Comparison of ENCODE assay signal across 18 mouse cellular contexts in genomic region chr7:125899916-125900315, GRCm38 (mm10).
DNase-seq lines count a peak whose midpoint lies in the region; ATAC-seq lines count a peak whose summit lies in the region.
"Had no signal": no experiment of that assay in that cellular context is flagged by ENCODE, and none has a peak within 500 bp of the region (broad histone marks: within the 10 kb centered on the region; RNA-seq: fewer than 3 reads in every experiment).

No protein-coding gene starts in this region.

- H3K27ac ChIP-seq in embryonic facial prominence, embryonic 12.5 days, result no peak overlapping the region
- H3K27ac ChIP-seq in embryonic facial prominence, embryonic 10.5 days (replicated peaks), result no peak overlapping the region
- H3K27ac ChIP-seq in kidney, embryonic 16.5 days (ENCODE audit: low read length), result no peak overlapping the region
- H3K27ac ChIP-seq: embryonic facial prominence, embryonic 13.5 days; heart, adult 2 months had no signal

- 80% methylated on average over 2 of the region's 2 CpGs for WGBS in embryonic facial prominence, embryonic 12.5 days
- 77% methylated on average over 2 of the region's 2 CpGs for whole genome bisulfite sequencing in embryonic facial prominence, embryonic 10.5 days
- 74% methylated on average over 2 of the region's 2 CpGs for WGBS in kidney, embryonic 16.5 days

- ATAC-seq in embryonic facial prominence, embryonic 12.5 days (ENCODE audit: insufficient number of reproducible peaks, insufficient read depth, low FRiP score, low TSS enrichment), result 0 out of 2 replicates have a peak, but pooled peaks have one; percentile 3
- ATAC-seq in kidney, embryonic 16.5 days (ENCODE audit: low FRiP score, low TSS enrichment), result peak; percentile 27; the same call in 1 of the 2 replicates
- no peak for ATAC-seq in CD4-positive, CD25-positive, alpha-beta regulatory T cell, adult 4 months
- ATAC-seq: forebrain, embryonic 16.5 days had no signal

- H3K9ac ChIP-seq in embryonic facial prominence, embryonic 12.5 days, result no peak overlapping the region
- no peak overlapping the region for H3K9ac ChIP-seq in kidney, embryonic 16.5 days (replicated peaks; ENCODE audit: low read length)
- H3K9ac ChIP-seq: embryonic facial prominence, embryonic 13.5 days had no signal

- no peaks in the 10 kb centered on the region for H3K9me3 ChIP-seq in embryonic facial prominence, embryonic 12.5 days
- H3K9me3 ChIP-seq in embryonic facial prominence, embryonic 10.5 days, result no peaks in the 10 kb centered on the region
- H3K9me3 ChIP-seq in kidney, embryonic 16.5 days (ENCODE audit: low read length), result no peaks in the 10 kb centered on the region; the same call in 1 of the 2 replicates
- H3K9me3 ChIP-seq: embryonic facial prominence, embryonic 13.5 days; hindbrain, embryonic 10.5 days had no signal

- DNase-seq in embryonic facial prominence, embryonic 10.5 days (ENCODE audit: low spot score), result no peak
- DNase-seq in kidney, adult 18-20 months, result no peak
- peak; percentile 37 for DNase-seq in 3134 (ENCODE audit: extremely low read depth, insufficient read length, low spot score)
- peak; percentile 60 for DNase-seq in adrenal gland, postnatal 25 days
- DNase-seq: cerebellum, adult 8-10 months; gastrocnemius, postnatal 25 days; heart, adult 2 months; kidney, adult 11 months; kidney, postnatal 14 days; left cerebral cortex, postnatal 4 days; liver; thymus, postnatal 14 days had no signal

- H3K4me1 ChIP-seq in embryonic facial prominence, embryonic 12.5 days, result 0 out of 2 replicates have a peak, but pooled peaks cover 3% of the 10 kb centered on the region
- peaks cover 4% of the 10 kb centered on the region; the same call in 1 of the 2 replicates for H3K4me1 ChIP-seq in embryonic facial prominence, embryonic 10.5 days
- H3K4me1 ChIP-seq in kidney, embryonic 16.5 days (ENCODE audit: insufficient read depth, low read length), result no peaks in the 10 kb centered on the region

- H3K36me3 ChIP-seq in embryonic facial prominence, embryonic 12.5 days, result no peaks in the 10 kb centered on the region
- no peaks in the 10 kb centered on the region for H3K36me3 ChIP-seq in embryonic facial prominence, embryonic 10.5 days (replicated peaks)
- no peaks in the 10 kb centered on the region for H3K36me3 ChIP-seq in kidney, embryonic 16.5 days (ENCODE audit: insufficient read depth, low read length)
- H3K36me3 ChIP-seq: embryonic facial prominence, embryonic 13.5 days; hindbrain, embryonic 10.5 days had no signal

- H3K4me3 ChIP-seq in embryonic facial prominence, embryonic 12.5 days, result no peak overlapping the region
- H3K4me3 ChIP-seq in embryonic facial prominence, embryonic 10.5 days, result no peak overlapping the region
- H3K4me3 ChIP-seq in kidney, embryonic 16.5 days (ENCODE audit: low read length), result no peak overlapping the region
- H3K4me3 ChIP-seq: embryonic facial prominence, embryonic 13.5 days; heart, adult 2 months; hindbrain, embryonic 10.5 days had no signal

- H3K4me2 ChIP-seq in embryonic facial prominence, embryonic 12.5 days (replicated peaks), result no peak overlapping the region
- H3K4me2 ChIP-seq in kidney, embryonic 16.5 days (replicated peaks; ENCODE audit: low read depth, low read length), result no peak overlapping the region
- H3K4me2 ChIP-seq: embryonic facial prominence, embryonic 13.5 days had no signal

- no peaks in the 10 kb centered on the region for H3K27me3 ChIP-seq in embryonic facial prominence, embryonic 12.5 days
- H3K27me3 ChIP-seq in embryonic facial prominence, embryonic 10.5 days (replicated peaks; ENCODE audit: low read depth, poor library complexity, severe bottlenecking), result 0 out of 2 replicates have a peak, but pooled peaks cover 9% of the 10 kb centered on the region
- no peaks in the 10 kb centered on the region for H3K27me3 ChIP-seq in kidney, embryonic 16.5 days (ENCODE audit: insufficient read depth, low read length)
- H3K27me3 ChIP-seq: embryonic facial prominence, embryonic 13.5 days had no signal

Comparison
In these comparisons a context has a peak if more than half of its experiments do, and no peak if none do; other contexts are left out.
1. DNase-seq: peak in 3134 (single experiment) and adrenal gland, postnatal 25 days (single experiment); none in embryonic facial prominence, embryonic 10.5 days (single experiment) and kidney, adult 18-20 months (single experiment).